Mouse (Mus musculus) gastrocnemius, postnatal 36 days (tissue): ENCODE results near the gene Soat2. TPM values are rescaled to one million over a fixed set of nuclear protein-coding genes. Genes with fewer than 3 reads are reported as not detected.

Experiments
- DNase-seq, 2 experiments: peaks; one replicate each; pipeline ENCODE4 v3.0.0; 2022
- intact Hi-C: fragments of 180-260 bp; cut with DNase I; formaldehyde crosslinking; loops from one replicate; pipeline ENCODE4 v1.15.1; 2025
- total RNA-seq, 2 experiments: library from RNA; stranded (reverse); gene quantifications; 2 replicates each; pipeline ENCODE4 v1.2.3; 2021

The Soat2 gene
- total RNA-seq, 2 experiments from 2014 or later: 0.15 TPM; not detected in 1

- no peak for DNase-seq
- intact Hi-C loops: no loop called here
Measured at GRCm38 (mm10) chr15:102211895-102212294, 61.6 kb downstream of the Soat2 start.

Other genes with a start within 250 kb of the Soat2 start
- under 1 TPM in 1 of 2 experiments, not detected in 1; 0.12 TPM for gene Krt4, start 225.8 kb upstream of the Soat2 start, total RNA-seq
- gene Krt79, start 210.2 kb upstream of the Soat2 start, total RNA-seq: under 1 TPM in 1 of 2 experiments, not detected in 1; 0.13 TPM
- gene Krt78, start 196.2 kb upstream of the Soat2 start, total RNA-seq: not detected
- gene Krt8, start 146.0 kb upstream of the Soat2 start, total RNA-seq: 1 to 10 TPM in 1 of 2 experiments, under 1 TPM in 1; 0.30 to 1.0 TPM
- 1 to 10 TPM in 1 of 2 experiments, not detected in 1; 1.3 TPM for gene Krt18, start 122.3 kb upstream of the Soat2 start, total RNA-seq
- 100 to 1,000 TPM; 148 to 169 TPM for gene Eif4b, start 76.8 kb upstream of the Soat2 start, total RNA-seq
- 10 to 100 TPM; 34.7 to 36.0 TPM for gene Tns2, start 50.1 kb upstream of the Soat2 start, total RNA-seq
- gene Spryd3, start 14.3 kb upstream of the Soat2 start, total RNA-seq: 1 to 10 TPM; 6.0 to 6.2 TPM
- 10 to 100 TPM; 42.6 TPM for gene Igfbp6, start 6.2 kb upstream of the Soat2 start, total RNA-seq
- 10 to 100 TPM; 24.3 to 26.6 TPM for gene Zfp740, start 52.7 kb downstream of the Soat2 start, total RNA-seq
- gene Csad, start 54.2 kb downstream of the Soat2 start, total RNA-seq: 1 to 10 TPM; 7.5 to 7.6 TPM
- gene Itgb7, start 81.4 kb downstream of the Soat2 start, total RNA-seq: 1 to 10 TPM in 1 of 2 experiments, under 1 TPM in 1; 0.69 to 1.3 TPM
- 1 to 10 TPM; 9.3 to 9.9 TPM for gene Rarg, start 107.0 kb downstream of the Soat2 start, total RNA-seq
- gene Gm9918, start 120.0 kb downstream of the Soat2 start, total RNA-seq: not detected
- 10 to 100 TPM; 12.8 to 13.4 TPM for gene Mfsd5, start 128.9 kb downstream of the Soat2 start, total RNA-seq
- under 1 TPM; 0.74 to 0.87 TPM for gene Espl1, start 145.7 kb downstream of the Soat2 start, total RNA-seq
- 100 to 1,000 TPM; 189 to 216 TPM for gene Pfdn5, start 175.6 kb downstream of the Soat2 start, total RNA-seq
- gene Myg1, start 181.2 kb downstream of the Soat2 start, total RNA-seq: 10 to 100 TPM; 14.8 to 16.3 TPM
- gene Aaas, start 200.2 kb downstream of the Soat2 start, total RNA-seq: 1 to 10 TPM; 4.3 to 7.3 TPM
- gene Sp7, start 216.7 kb downstream of the Soat2 start, total RNA-seq: not detected